Mouse (Mus musculus) embryonic facial prominence, embryonic 10.5 days (tissue): ENCODE measurements at regions not wholly inside any gene's neighbourhood (a gene's known extent, or its start where the extent isn't known, plus 50 kb on each side); places are given as distances from the start of the nearest gene placed in this dataset.

Experiments used
- DNase-seq: peaks from one replicate; pipeline ENCODE4 v3.0.0-alpha.2; 2017; ENCODE audit warnings: low spot score
- H3K27ac ChIP-seq: fragments of 300-500 bp; sonication (generic); replicated peaks from 2 replicates; pipeline ENCODE4 v1.5.1; 2016; ENCODE audit warnings: mild to moderate bottlenecking
- H3K27me3 ChIP-seq: fragments of 300-500 bp; sonication (generic); replicated peaks from 2 replicates; pipeline ENCODE4 v1.6.1; 2016; ENCODE audit warnings: low read depth, mild to moderate bottlenecking; ENCODE audit not compliant: poor library complexity, severe bottlenecking
- H3K36me3 ChIP-seq: fragments of 300-500 bp; sonication (generic); replicated peaks from 2 replicates; pipeline ENCODE4 v1.6.1; 2016; ENCODE audit warnings: mild to moderate bottlenecking, moderate library complexity
- H3K4me1 ChIP-seq: fragments of 300-500 bp; sonication (generic); 2 replicates; pipeline ENCODE4 v1.6.1; 2016
- H3K4me3 ChIP-seq: fragments of 300-500 bp; sonication (generic); 2 replicates; pipeline ENCODE4 v1.5.1; 2016; ENCODE audit warnings: mild to moderate bottlenecking, moderate library complexity
- H3K9me3 ChIP-seq: fragments of 300-500 bp; sonication (generic); 2 replicates; pipeline ENCODE4 v1.6.1; 2016; ENCODE audit warnings: mild to moderate bottlenecking
- WGBS: fragments of 180-500 bp; shearing (Covaris S2); methylation state at CpG from one replicate; pipeline ENCODE4 v1.1.7; 2016; 5-methylcytosine and 5-hydroxymethylcytosine counted together

GRCm38 (mm10) chr1:64209131-64209530 lies 87.0 kb upstream of the Klf7 start:
- H3K36me3 ChIP-seq, result no peaks in the 10 kb centered on the region
- no peak for DNase-seq
- H3K4me3 ChIP-seq, result no peak overlapping the region
- H3K4me1 ChIP-seq, result peaks cover 6% of the 10 kb centered on the region
- H3K27ac ChIP-seq, result no peak overlapping the region
- WGBS, result 84% methylated on average over 1 of the region's 1 CpGs
- 0 out of 2 replicates have a peak, but pooled peaks cover 4% of the 10 kb centered on the region for H3K9me3 ChIP-seq
- H3K27me3 ChIP-seq, result no peaks in the 10 kb centered on the region

- H3K9me3 ChIP-seq, result 0 out of 2 replicates have a peak, but pooled peaks cover 4% of the 10 kb centered on the region
- no peaks in the 10 kb centered on the region for H3K36me3 ChIP-seq
- H3K4me1 ChIP-seq, result peaks cover 15% of the 10 kb centered on the region
- no peak overlapping the region for H3K27ac ChIP-seq
- H3K27me3 ChIP-seq, result no peaks in the 10 kb centered on the region
- DNase-seq, result no peak
- WGBS, result 58% methylated on average over 5 of the region's 5 CpGs
- no peak overlapping the region for H3K4me3 ChIP-seq
Observed at GRCm38 (mm10) chr1:64200387-64201023, 78.4 kb upstream of the Klf7 start.

- Histone ChIP-seq H3K27me3 (no peaks in the 10 kb centered on the region), H3K4me3 (no peak overlapping the region), H3K27ac (no peak overlapping the region), H3K9me3 (no peaks in the 10 kb centered on the region), H3K36me3 (no peaks in the 10 kb centered on the region), H3K4me1 (peaks cover 15% of the 10 kb centered on the region)
- no peak for DNase-seq
- WGBS, result 85% methylated on average over 5 of the region's 5 CpGs
Observed at GRCm38 (mm10) chr1:64198781-64199180, 76.7 kb upstream of the Klf7 start.

GRCm38 (mm10) chr1:64198322-64198721 lies 76.2 kb upstream of the Klf7 start:
- Histone ChIP-seq H3K36me3 (no peaks in the 10 kb centered on the region), H3K4me3 (no peak overlapping the region), H3K4me1 (peaks cover 18% of the 10 kb centered on the region), H3K27ac (no peak overlapping the region), H3K27me3 (no peaks in the 10 kb centered on the region), H3K9me3 (no peaks in the 10 kb centered on the region)
- WGBS, result 80% methylated on average over 2 of the region's 2 CpGs
- no peak for DNase-seq

- DNase-seq, result no peak
- Histone ChIP-seq H3K4me1 (peaks cover 38% of the 10 kb centered on the region), H3K4me3 (no peak overlapping the region), H3K27ac (no peak overlapping the region), H3K36me3 (no peaks in the 10 kb centered on the region), H3K9me3 (no peaks in the 10 kb centered on the region), H3K27me3 (no peaks in the 10 kb centered on the region)
- 30% methylated on average over 4 of the region's 4 CpGs for whole genome bisulfite sequencing
Observed at GRCm38 (mm10) chr1:64195970-64196491, 73.9 kb upstream of the Klf7 start.

- Histone ChIP-seq H3K27ac (no peak overlapping the region), H3K9me3 (no peaks in the 10 kb centered on the region), H3K27me3 (no peaks in the 10 kb centered on the region), H3K4me3 (no peak overlapping the region), H3K4me1 (peaks cover 34% of the 10 kb centered on the region), H3K36me3 (no peaks in the 10 kb centered on the region)
- no peak for DNase-seq
- WGBS, result 79% methylated on average over 4 of the region's 4 CpGs
Observed at GRCm38 (mm10) chr1:64195294-64195693, 73.2 kb upstream of the Klf7 start.

- Histone ChIP-seq H3K36me3 (no peaks in the 10 kb centered on the region), H3K4me3 (no peak overlapping the region), H3K27me3 (no peaks in the 10 kb centered on the region), H3K4me1 (peaks cover 43% of the 10 kb centered on the region), H3K27ac (peak overlapping the region; percentile 7; the same call in 1 of the 2 replicates), H3K9me3 (no peaks in the 10 kb centered on the region)
- 69% methylated on average over 13 of the region's 13 CpGs for WGBS
- DNase-seq, result no peak
Observed at GRCm38 (mm10) chr1:64193150-64193838, 71.2 kb upstream of the Klf7 start.

- Histone ChIP-seq H3K27ac (peak overlapping the region; percentile 7; the same call in 1 of the 2 replicates), H3K9me3 (no peaks in the 10 kb centered on the region), H3K36me3 (no peaks in the 10 kb centered on the region), H3K4me3 (no peak overlapping the region), H3K4me1 (peaks cover 43% of the 10 kb centered on the region), H3K27me3 (no peaks in the 10 kb centered on the region)
- 77% methylated on average over 3 of the region's 3 CpGs for WGBS
- no peak for DNase-seq
Observed at GRCm38 (mm10) chr1:64192736-64193135, 70.7 kb upstream of the Klf7 start.

- WGBS, result 68% methylated on average over 11 of the region's 11 CpGs
- H3K27ac ChIP-seq, result no peak overlapping the region
- no peaks in the 10 kb centered on the region for H3K9me3 ChIP-seq
- H3K27me3 ChIP-seq, result no peaks in the 10 kb centered on the region
- H3K36me3 ChIP-seq, result no peaks in the 10 kb centered on the region
- no peak for DNase-seq
- H3K4me1 ChIP-seq, result peaks cover 43% of the 10 kb centered on the region
- no peak overlapping the region for H3K4me3 ChIP-seq
Observed at GRCm38 (mm10) chr1:64191242-64192220, 69.4 kb upstream of the Klf7 start.

GRCm38 (mm10) chr1:64190705-64191104 lies 68.6 kb upstream of the Klf7 start:
- H3K4me1 ChIP-seq, result peaks cover 35% of the 10 kb centered on the region
- H3K9me3 ChIP-seq, result no peaks in the 10 kb centered on the region
- no peak overlapping the region for H3K4me3 ChIP-seq
- DNase-seq, result no peak
- H3K36me3 ChIP-seq, result no peaks in the 10 kb centered on the region
- H3K27me3 ChIP-seq, result no peaks in the 10 kb centered on the region
- no peak overlapping the region for H3K27ac ChIP-seq
- 89% methylated on average over 4 of the region's 4 CpGs for WGBS

GRCm38 (mm10) chr1:64190097-64190496 lies 68.0 kb upstream of the Klf7 start:
- no peak for DNase-seq
- H3K27me3 ChIP-seq, result no peaks in the 10 kb centered on the region
- no peaks in the 10 kb centered on the region for H3K36me3 ChIP-seq
- WGBS, result 26% methylated on average over 5 of the region's 5 CpGs
- H3K27ac ChIP-seq, result no peak overlapping the region; the same call in 1 of the 2 replicates
- peaks cover 35% of the 10 kb centered on the region for H3K4me1 ChIP-seq
- H3K4me3 ChIP-seq, result no peak overlapping the region
- H3K9me3 ChIP-seq, result peaks cover 4% of the 10 kb centered on the region

- Histone ChIP-seq H3K27me3 (no peaks in the 10 kb centered on the region), H3K9me3 (peaks cover 5% of the 10 kb centered on the region), H3K4me1 (peaks cover 35% of the 10 kb centered on the region), H3K27ac (no peak overlapping the region), H3K4me3 (no peak overlapping the region), H3K36me3 (no peaks in the 10 kb centered on the region)
- WGBS, result 46% methylated on average over 6 of the region's 6 CpGs
- DNase-seq, result no peak
Observed at GRCm38 (mm10) chr1:64189471-64189870, 67.4 kb upstream of the Klf7 start.
